Mouse (Mus musculus): ENCODE measurements around the gene Cacnb3. TPM values are rescaled to one million over a fixed set of nuclear protein-coding genes. Genes with fewer than 3 reads are reported as not detected.
A peak's percentile ranks its signal among the peaks of the same experiment; 100 is the strongest.

Cacnb3 gene
- polyA plus RNA-seq, 2 experiments: 33.9 to 75.2 TPM

DNA sequence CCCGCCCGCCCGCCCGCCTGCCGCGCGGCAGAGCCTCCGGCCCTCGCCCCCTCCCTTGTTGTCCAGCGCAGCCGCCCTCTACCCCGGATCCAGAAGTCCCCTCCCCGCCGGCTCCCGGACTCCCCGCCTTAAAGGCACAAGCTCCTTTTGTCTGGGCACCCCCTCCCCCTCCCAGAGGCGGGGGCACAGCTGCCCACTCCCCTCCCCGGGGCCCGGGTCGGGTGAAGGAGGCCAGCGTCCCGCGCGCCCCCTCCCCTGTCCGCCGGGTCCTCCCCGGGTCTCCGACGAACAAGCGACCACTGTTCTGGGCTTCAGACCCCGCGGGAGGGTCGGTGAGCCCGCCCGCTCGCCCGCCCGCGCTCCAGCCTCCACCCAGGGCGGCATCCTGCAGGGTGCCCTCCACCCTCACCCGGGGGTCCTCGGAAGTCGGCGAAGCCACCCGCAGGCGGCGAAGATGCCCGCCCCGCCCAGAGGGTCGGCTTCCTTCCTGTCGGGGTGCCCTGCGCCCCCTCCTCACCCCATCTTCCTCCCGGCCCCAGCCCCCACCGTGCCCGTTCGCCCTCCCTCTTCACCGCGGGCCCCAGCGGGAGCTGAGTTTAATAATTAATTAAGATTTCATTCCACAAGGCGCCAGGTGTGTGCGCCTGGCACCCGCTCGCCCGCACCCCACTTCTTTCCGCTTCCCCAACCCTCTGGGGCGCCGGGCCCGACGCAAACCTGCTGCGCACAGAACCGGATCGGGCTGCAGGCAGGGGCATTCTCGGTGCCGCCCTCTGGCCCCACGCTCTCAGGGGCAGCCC lies 21.1 kb upstream of the Cacnb3 start, which contains the start of gene Adcy6:
Gene Adcy6 (minus strand): TSS at position 746 of the 800 bp plus-strand sequence.
- Histone ChIP-seq H3K9me3 (ENCODE audit: control insufficient read depth, low read length) (no peaks in the 10 kb centered on the region), H3K4me2 (replicated peaks; ENCODE audit: low read depth, low read length, severe bottlenecking) (peak within 1 kb of the TSS; percentile 90), H3K27me3 (ENCODE audit: control insufficient read depth, insufficient read depth, low read length) (no peaks in the 10 kb centered on the region), H3K4me3 (replicated peaks; ENCODE audit: low read length) (peak within 1 kb of the TSS; percentile 86), H3K9ac (ENCODE audit: low read depth, low read length, severe bottlenecking) (peak within 1 kb of the TSS; percentile 89), H3K36me3 (ENCODE audit: control insufficient read depth, insufficient read depth, low read length) (peaks cover 7% of the 10 kb centered on the region; the same call in 1 of the 2 replicates), H3K27ac (replicated peaks; ENCODE audit: low read depth, low read length) (peak within 1 kb of the TSS; percentile 79), H3K4me1 (ENCODE audit: control insufficient read depth, insufficient read depth, low read length) (peaks cover 19% of the 10 kb centered on the region)
- WGBS: under 1% methylated on average over 38 of the region's 75 CpGs
- 0 out of 2 replicates have a peak, but pooled peaks have one; percentile 2 for TF ChIP-seq POLR2A (IDR thresholded peaks at IDR 0.05; ENCODE audit: borderline replicate concordance, extremely low read depth, insufficient read depth, insufficient read length)
- DNase-seq (ENCODE audit: low spot score) (peak; percentile 72), ATAC-seq (ENCODE audit: low FRiP score, low read depth) (peak; percentile 89)

DNA sequence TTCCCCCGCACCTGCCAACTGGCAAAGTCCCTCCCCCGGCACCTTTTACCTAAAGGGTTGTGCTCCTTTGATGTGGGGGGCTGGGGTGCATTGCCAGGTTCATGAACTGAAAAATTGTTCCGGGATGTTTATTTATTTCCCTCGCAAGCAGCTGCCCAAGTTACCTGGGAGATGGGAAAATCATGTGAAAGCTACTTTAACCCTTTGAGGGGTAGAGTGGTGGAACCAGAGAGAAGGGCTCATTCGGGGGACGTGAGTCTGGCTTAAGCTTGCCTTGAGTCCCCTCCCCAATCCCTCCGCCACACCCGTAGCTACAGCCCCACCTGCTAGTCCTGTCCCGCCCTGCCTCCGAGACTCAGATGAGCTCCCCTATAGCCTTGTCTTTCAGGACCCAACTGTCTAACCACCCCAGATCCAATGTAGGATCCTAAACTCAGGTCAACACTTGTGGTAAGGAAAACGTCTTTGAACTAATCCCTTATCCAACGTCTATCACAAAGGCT lies 20.5 kb upstream of the Cacnb3 start:
- no peaks in the 10 kb centered on the region for H3K27me3 ChIP-seq (ENCODE audit: control insufficient read depth, insufficient read depth, low read length)
- peak overlapping the region; percentile 79 for H3K27ac ChIP-seq (replicated peaks; ENCODE audit: low read depth, low read length)
- whole genome bisulfite sequencing: 4% methylated on average over 12 of the region's 12 CpGs
- H3K4me2 ChIP-seq (replicated peaks; ENCODE audit: low read depth, low read length, severe bottlenecking): peak overlapping the region; percentile 90
- H3K4me1 ChIP-seq (ENCODE audit: control insufficient read depth, insufficient read depth, low read length): peaks cover 21% of the 10 kb centered on the region
- peaks cover 7% of the 10 kb centered on the region; the same call in 1 of the 2 replicates for H3K36me3 ChIP-seq (ENCODE audit: control insufficient read depth, insufficient read depth, low read length)
- ATAC-seq (ENCODE audit: low FRiP score, low read depth) (no peak), DNase-seq (ENCODE audit: low spot score) (no peak)
- TF ChIP-seq POLR2A (IDR thresholded peaks at IDR 0.05; ENCODE audit: borderline replicate concordance, extremely low read depth, insufficient read depth, insufficient read length): no peak
- H3K9me3 ChIP-seq (ENCODE audit: control insufficient read depth, low read length): no peaks in the 10 kb centered on the region
- H3K9ac ChIP-seq (ENCODE audit: low read depth, low read length, severe bottlenecking): peak overlapping the region; percentile 89
- peak overlapping the region; percentile 86 for H3K4me3 ChIP-seq (replicated peaks; ENCODE audit: low read length)

DNA sequence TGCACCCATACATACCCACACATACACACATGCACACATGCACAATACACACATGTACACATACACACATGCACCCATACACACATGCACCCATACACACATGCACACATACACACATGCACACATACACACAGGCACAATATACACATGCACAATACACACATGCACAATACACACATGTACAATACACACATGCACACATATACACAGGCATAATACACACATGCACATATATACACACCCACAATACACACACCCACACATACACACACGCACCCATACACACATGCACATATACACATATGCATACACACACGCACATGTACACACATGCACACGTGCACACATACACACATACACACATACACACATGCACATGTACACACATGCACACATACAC lies 18.4 kb upstream of the Cacnb3 start:
- WGBS: 94% methylated on average over 3 of the region's 3 CpGs
- no peaks in the 10 kb centered on the region for H3K9me3 ChIP-seq (ENCODE audit: control insufficient read depth, low read length)
- no peak overlapping the region for H3K4me3 ChIP-seq (replicated peaks; ENCODE audit: low read length)
- no peaks in the 10 kb centered on the region for H3K27me3 ChIP-seq (ENCODE audit: control insufficient read depth, insufficient read depth, low read length)
- 0 out of 2 replicates have a peak, but pooled peaks cover under 1% of the 10 kb centered on the region for H3K36me3 ChIP-seq (ENCODE audit: control insufficient read depth, insufficient read depth, low read length)
- no peak overlapping the region for H3K27ac ChIP-seq (replicated peaks; ENCODE audit: low read depth, low read length)
- H3K4me2 ChIP-seq (replicated peaks; ENCODE audit: low read depth, low read length, severe bottlenecking): no peak overlapping the region
- DNase-seq (ENCODE audit: low spot score): no peak
- no peak for ATAC-seq (ENCODE audit: low FRiP score, low read depth)
- peaks cover 23% of the 10 kb centered on the region for H3K4me1 ChIP-seq (ENCODE audit: control insufficient read depth, insufficient read depth, low read length)
- no peak overlapping the region for H3K9ac ChIP-seq (ENCODE audit: low read depth, low read length, severe bottlenecking)
- TF ChIP-seq POLR2A (IDR thresholded peaks at IDR 0.05; ENCODE audit: borderline replicate concordance, extremely low read depth, insufficient read depth, insufficient read length): no peak

DNA sequence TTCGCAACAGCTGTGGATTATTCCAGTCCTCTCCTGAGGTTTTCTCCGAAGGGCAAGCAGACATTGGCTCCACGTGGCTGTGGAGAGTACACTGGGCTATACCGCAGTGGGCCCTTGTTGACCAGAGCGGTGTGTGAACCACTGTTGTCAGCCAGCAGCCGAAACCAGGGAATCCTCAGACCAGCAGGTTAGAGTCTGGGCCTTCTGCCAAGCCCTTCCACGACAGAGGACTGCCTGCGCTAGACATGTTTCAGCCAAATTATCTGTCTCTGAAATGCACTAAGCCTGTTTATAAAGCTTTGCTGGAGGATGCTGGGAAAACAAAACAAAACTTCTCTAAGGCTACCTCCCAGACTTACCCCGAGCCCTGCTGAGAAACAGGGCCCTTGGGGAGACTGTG lies 16.1 kb upstream of the Cacnb3 start:
- DNase-seq (ENCODE audit: low spot score) (peak; percentile 68), ATAC-seq (ENCODE audit: low FRiP score, low read depth) (peak; percentile 44; the same call in 1 of the 2 replicates)
- no peaks in the 10 kb centered on the region for H3K27me3 ChIP-seq (ENCODE audit: control insufficient read depth, insufficient read depth, low read length)
- no peak overlapping the region for H3K9ac ChIP-seq (ENCODE audit: low read depth, low read length, severe bottlenecking)
- H3K4me3 ChIP-seq (replicated peaks; ENCODE audit: low read length): no peak overlapping the region
- H3K4me2 ChIP-seq (replicated peaks; ENCODE audit: low read depth, low read length, severe bottlenecking): no peak overlapping the region
- no peaks in the 10 kb centered on the region for H3K36me3 ChIP-seq (ENCODE audit: control insufficient read depth, insufficient read depth, low read length)
- WGBS: 28% methylated on average over 9 of the region's 9 CpGs
- peaks cover 11% of the 10 kb centered on the region; the same call in 1 of the 2 replicates for H3K4me1 ChIP-seq (ENCODE audit: control insufficient read depth, insufficient read depth, low read length)
- no peaks in the 10 kb centered on the region for H3K9me3 ChIP-seq (ENCODE audit: control insufficient read depth, low read length)
- H3K27ac ChIP-seq (replicated peaks; ENCODE audit: low read depth, low read length): 0 out of 2 replicates have a peak overlapping the region, but pooled peaks have one; percentile 28
- TF ChIP-seq POLR2A (IDR thresholded peaks at IDR 0.05; ENCODE audit: borderline replicate concordance, extremely low read depth, insufficient read depth, insufficient read length): no peak

DNA sequence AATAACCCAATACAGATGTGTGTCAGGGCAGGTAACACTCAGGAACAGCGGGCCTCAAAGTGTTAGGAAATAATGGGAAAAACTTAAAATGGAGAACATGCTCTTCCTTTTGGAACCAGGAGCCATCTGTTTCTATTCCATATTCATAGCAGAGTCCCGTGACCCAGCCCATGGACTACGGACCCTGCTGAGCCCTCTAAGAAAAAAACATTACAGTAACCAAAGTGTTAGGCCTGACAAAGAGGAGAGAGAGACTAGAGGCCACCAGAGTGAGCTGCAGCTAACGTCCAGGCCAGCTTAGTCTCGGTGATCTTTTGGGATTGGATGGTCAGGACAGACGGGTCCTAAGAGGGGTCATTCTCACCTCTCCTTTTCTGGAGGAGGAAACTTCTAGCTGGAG lies 15.7 kb upstream of the Cacnb3 start:
- Histone ChIP-seq H3K27ac (replicated peaks; ENCODE audit: low read depth, low read length) (no peak overlapping the region), H3K9me3 (ENCODE audit: control insufficient read depth, low read length) (no peaks in the 10 kb centered on the region), H3K27me3 (ENCODE audit: control insufficient read depth, insufficient read depth, low read length) (no peaks in the 10 kb centered on the region), H3K36me3 (ENCODE audit: control insufficient read depth, insufficient read depth, low read length) (no peaks in the 10 kb centered on the region), H3K4me1 (ENCODE audit: control insufficient read depth, insufficient read depth, low read length) (peaks cover 11% of the 10 kb centered on the region; the same call in 1 of the 2 replicates), H3K4me2 (replicated peaks; ENCODE audit: low read depth, low read length, severe bottlenecking) (no peak overlapping the region), H3K4me3 (replicated peaks; ENCODE audit: low read length) (no peak overlapping the region), H3K9ac (ENCODE audit: low read depth, low read length, severe bottlenecking) (no peak overlapping the region)
- ATAC-seq (ENCODE audit: low FRiP score, low read depth) (no peak), DNase-seq (ENCODE audit: low spot score) (no peak)
- no peak for TF ChIP-seq POLR2A (IDR thresholded peaks at IDR 0.05; ENCODE audit: borderline replicate concordance, extremely low read depth, insufficient read depth, insufficient read length)
- 33% methylated on average over 6 of the region's 6 CpGs for WGBS

Measured in limb, embryonic 14.5 days (tissue).